Mouse (Mus musculus) cerebellum, postnatal 10 days (tissue): ENCODE measurements around the gene Scarb2.
A peak's percentile ranks its signal among the peaks of the same experiment; 100 is the strongest.

ENCODE experiments used
- DNase-seq, 2 experiments: peaks; one replicate each; pipeline ENCODE4 v3.0.0; 2021; ENCODE audit warnings: mixed read lengths in 2 of 2

The Scarb2 gene

DNA sequence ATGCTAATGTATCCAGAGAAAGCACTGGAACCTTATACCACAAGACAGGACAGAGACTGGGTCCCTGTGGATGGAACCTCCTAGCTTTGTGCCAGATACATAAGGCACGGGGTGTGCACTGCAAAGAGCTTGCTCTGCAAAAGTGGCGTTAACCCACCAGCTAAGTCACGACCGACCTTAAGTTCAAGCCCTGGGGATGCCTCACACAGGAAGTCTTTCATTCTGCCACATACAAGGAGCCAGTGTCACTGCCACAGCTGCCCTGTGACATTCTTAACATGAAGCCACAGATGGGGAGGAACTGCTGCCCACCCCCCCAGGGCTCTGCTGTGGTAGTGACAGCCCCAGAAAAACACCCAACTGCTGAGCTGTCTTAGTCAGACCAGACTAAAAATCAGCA is 15.9 kb downstream of the Scarb2 start:
- DNase-seq = no peak

- DNase-seq = no peak
Observed at GRCm38 (mm10) chr5:92490304-92490703, 16.3 kb downstream of the Scarb2 start.

DNA sequence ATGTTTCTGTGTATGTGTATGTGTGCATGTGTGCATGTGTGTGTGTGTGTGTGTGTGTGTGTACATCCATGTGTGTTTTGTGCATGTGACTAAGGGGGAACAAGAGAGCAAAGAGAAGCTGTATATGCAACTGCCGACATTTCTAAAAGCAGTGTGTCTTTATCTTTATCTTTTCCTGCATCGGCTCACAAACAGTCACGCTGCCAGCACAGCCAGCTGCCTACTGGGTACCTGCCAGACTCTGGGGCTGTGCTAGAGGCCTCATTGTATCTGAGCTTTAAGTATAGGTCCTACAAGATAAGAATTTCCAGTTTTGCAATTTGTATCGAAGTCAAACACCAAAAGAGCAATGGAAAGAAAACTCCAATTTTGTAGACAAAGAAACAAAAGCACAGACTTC is 17.1 kb downstream of the Scarb2 start:
- DNase-seq = peak; percentile 65 to 75

GRCm38 (mm10) chr5:92488961-92489360 is 17.7 kb downstream of the Scarb2 start:
- DNase-seq = peak; percentile 16 to 28

- no peak for DNase-seq
Observed at GRCm38 (mm10) chr5:92488408-92488807, 18.2 kb downstream of the Scarb2 start.

DNA sequence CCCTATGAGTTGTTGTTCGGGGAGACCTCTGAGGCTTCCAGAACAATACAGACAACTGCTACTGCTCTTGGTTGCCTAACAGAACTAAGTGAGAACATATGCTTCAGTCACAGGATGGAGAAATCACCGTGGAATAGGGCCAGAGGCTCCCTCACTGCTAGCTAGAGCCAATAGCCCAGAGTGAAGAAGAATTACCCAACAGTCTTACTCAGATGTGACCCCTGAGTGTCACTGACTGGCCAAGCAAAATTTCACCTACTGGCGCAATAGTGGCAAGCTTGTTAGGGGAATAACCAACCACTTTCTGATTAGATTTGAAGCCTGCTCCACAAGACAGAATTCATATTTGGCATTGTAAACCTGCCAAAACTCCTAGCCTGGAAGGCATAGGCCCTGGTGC is 19.9 kb downstream of the Scarb2 start:
- peak; percentile 17 to 29 for DNase-seq

- DNase-seq = no peak
Observed at GRCm38 (mm10) chr5:92484880-92485279, 21.8 kb downstream of the Scarb2 start.

- DNase-seq = no peak
Observed at GRCm38 (mm10) chr5:92472863-92473262, 33.8 kb downstream of the Scarb2 start.

GRCm38 (mm10) chr5:92471531-92471930 is 35.1 kb downstream of the Scarb2 start:
- DNase-seq = no peak

GRCm38 (mm10) chr5:92469201-92470130 is 37.2 kb downstream of the Scarb2 start:
- DNase-seq = peak; percentile 31 to 41

DNA sequence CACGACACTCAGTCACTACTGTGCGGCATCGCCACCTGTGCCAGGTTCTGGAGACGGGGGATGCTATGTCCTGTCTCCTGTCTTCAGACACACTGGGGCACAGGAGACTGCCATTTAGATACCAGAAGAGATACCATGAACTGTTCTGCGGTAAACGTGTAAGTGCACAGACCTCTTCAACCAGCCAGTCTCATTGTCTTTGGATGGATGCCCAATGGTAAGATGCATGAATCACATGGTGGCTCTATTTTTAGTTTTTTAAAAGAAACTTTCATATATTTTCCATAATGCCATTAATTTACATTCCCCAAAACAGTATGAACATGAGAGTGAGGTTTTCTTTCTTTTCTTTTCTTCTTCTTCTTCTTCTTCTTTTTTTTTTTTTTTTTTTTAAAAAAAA is 38.4 kb downstream of the Scarb2 start:
- peak in 1 of 2 experiments; percentile 35 for DNase-seq

DNA sequence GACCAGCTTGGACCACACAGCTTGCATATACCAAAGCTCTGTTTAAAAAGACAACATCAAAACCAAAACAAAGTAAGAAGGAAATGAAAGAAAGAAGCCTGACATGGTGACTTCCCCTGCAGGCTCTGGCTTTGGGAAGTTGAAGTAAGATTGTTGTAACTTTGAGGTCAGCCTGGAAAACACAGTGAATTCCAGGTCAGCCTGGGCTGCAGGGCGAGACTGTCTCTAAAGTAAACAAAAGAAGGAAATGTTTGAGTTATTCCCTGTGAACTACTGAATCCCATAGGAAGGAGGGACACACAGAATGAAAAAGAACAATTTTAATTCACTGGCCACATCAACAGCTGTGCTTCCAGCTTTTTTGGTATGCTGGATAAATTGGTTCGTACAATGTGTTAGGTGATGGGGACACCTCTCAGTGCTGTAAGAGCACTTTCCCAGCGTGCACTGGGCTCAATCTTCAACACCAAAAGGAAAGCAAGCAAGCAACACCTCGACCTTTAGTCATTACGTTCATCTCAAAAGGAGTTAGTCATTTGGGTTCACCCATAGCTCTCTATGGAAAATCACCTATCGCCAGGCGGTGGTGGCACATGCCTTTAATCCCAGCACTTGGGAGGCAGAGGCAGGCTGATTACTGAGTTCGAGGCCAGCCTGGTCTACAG is 39.4 kb downstream of the Scarb2 start:
- DNase-seq = no peak

DNA sequence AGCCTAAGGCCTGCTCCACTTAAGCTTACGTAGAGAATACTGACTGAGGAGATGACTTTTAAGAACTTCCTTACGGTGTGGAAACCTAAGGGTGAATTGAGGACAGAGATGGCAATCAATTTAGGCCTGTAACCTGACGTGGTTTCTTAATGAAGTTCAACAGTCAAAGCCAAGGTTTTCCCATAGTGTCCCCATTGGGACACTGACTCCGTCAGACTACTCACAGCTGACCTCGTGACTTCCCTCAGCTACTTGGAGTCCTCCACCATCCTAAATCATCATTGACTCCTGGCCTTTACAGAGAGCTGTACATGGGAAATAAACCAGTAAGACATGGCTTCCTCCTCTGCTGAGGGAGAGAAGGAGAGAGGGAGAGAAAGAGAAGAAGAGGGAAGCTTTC is 41.1 kb downstream of the Scarb2 start:
- no peak for DNase-seq

GRCm38 (mm10) chr5:92461321-92461720 is 45.3 kb downstream of the Scarb2 start:
- DNase-seq = peak; percentile 82 to 83

- no peak for DNase-seq
Observed at GRCm38 (mm10) chr5:92458726-92459125, 47.9 kb downstream of the Scarb2 start.

DNA sequence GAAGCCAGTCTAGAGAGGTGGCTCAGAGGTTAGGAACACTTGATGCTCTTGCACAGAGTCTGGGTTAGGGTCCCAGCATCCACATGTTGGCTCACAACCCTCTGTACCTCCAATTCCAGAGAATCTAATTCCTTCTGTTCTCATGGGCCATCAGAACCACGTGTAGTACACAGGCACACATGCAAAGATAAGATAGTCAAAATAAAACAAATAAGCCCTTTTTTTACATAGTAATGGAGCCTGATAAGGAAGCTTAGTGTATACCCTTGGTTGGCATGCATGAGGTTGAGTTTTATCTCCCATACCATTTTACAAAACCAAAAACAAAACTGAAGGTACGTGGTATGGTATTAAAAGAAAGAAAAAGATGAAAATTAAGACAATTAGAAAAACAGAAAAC is 49.2 kb downstream of the Scarb2 start:
- no peak for DNase-seq

GRCm38 (mm10) chr5:92452876-92453275 is 53.8 kb downstream of the Scarb2 start:
- DNase-seq = no peak

DNA sequence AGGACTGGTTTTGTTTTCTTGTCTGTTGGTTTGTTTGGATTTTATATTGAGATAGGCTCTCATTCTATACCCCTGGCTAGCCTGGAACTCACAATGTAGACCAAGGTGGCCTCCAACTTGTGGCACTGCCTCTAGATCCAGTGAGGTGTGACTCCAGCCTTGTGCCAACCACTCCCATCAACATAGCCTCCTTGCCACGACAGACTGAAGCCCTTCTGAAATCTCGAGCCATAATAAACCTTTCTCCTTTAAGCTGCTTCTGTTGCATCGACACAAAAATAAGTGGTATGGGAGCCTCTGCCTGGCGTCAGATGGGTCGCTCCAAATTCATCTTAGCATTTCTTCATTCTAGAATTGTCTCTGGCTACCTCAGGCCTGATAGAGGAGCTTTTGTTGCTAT is 59.9 kb downstream of the Scarb2 start:
- DNase-seq = no peak

- no peak for DNase-seq
Observed at GRCm38 (mm10) chr5:92445016-92445415, 61.6 kb downstream of the Scarb2 start.

- DNase-seq = no peak
Observed at GRCm38 (mm10) chr5:92442914-92443313, 63.7 kb downstream of the Scarb2 start.

DNA sequence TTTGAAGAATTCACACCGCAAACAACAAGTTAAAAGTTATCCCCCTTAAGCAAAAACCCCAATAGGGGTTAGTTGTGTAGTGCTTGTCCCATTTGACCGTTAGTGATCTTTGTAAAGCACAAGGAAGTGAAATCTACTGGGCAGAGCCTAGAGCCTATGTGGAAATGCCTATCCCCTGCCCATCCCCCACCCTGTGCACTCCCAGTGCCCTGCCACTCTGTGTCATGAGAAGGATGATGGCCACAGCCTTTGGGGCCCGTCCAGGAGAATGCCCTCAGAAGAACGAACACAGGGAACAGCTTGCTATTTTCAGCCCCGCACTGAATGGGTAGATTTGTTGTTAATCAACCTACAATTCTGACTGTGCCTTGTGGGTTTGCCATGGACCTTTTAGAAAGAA is 65.1 kb downstream of the Scarb2 start:
- DNase-seq = peak; percentile 8 to 28

GRCm38 (mm10) chr5:92438540-92438939 is 68.1 kb downstream of the Scarb2 start:
- DNase-seq = no peak

DNA sequence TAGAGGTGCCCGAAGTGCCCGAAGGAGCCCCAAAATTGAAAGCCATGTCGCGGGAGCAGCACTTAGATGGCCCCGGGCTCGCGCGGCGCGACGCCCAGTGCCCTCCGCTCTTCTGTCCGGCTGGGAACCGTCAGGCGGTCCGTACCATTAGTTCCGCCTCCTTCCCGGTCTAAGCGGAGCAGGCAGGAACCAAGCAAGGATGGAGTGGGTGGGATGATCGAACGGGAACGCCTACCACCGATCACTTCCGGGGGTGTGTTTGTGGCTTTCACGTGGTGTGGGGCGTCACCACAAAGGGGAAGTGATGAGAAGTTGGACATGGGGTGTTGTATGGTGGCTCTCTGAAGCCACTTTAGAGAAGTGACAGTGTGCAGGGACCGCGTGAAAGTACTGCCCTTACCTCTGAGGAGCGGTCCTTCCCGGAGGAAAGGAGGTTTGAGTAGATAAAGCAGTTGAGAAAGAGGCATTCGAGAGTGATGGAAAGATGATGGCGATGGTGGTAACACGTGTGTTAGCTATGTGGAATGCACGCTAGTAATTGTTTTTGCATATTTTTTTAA is 71.5 kb downstream of the Scarb2 start, which contains the start of gene Nup54:
Nup54 (minus strand) TSS at position 195 of the 560 bp plus-strand sequence.
- DNase-seq = peak; percentile 95 to 97

GRCm38 (mm10) chr5:92434571-92434985 is 72.1 kb downstream of the Scarb2 start:
- DNase-seq = no peak
